Mouse (Mus musculus): ENCODE results near the gene Opcml. TPM values are rescaled to one million over a fixed set of nuclear protein-coding genes. Genes with fewer than 3 reads are reported as not detected.

The Opcml gene
- polyA plus RNA-seq, 1 experiment, result 1.3 TPM

GRCm38 (mm10) chr9:27791639-27791966, 1.0 kb downstream of the Opcml start:
- H3K4me3 ChIP-seq (replicated peaks; ENCODE audit: control insufficient read depth, low read depth, low read length), result no peak overlapping the region
- 5% methylated on average over 12 of the region's 12 CpGs for WGBS
- TF ChIP-seq POLR2A (IDR thresholded peaks at IDR 0.05; ENCODE audit: borderline replicate concordance, control insufficient read depth, low read depth, low read length) (no peak), CTCF (IDR thresholded peaks at IDR 0.05; ENCODE audit: control insufficient read depth, insufficient read depth, low read length) (no peak)
- no peaks in the 10 kb centered on the region for H3K4me1 ChIP-seq (ENCODE audit: control insufficient read depth, insufficient read depth, low read length)
- no peak overlapping the region for H3K27ac ChIP-seq (ENCODE audit: control insufficient read depth, insufficient read depth, low read depth, low read length, poor library complexity)

- no peak for TF ChIP-seq CTCF (IDR thresholded peaks at IDR 0.05; ENCODE audit: control insufficient read depth, insufficient read depth, low read length)
- no peak for TF ChIP-seq POLR2A (IDR thresholded peaks at IDR 0.05; ENCODE audit: borderline replicate concordance, control insufficient read depth, low read depth, low read length)
Measured at GRCm38 (mm10) chr9:27792226-27792625, 1.7 kb downstream of the Opcml start.

GRCm38 (mm10) chr9:27792994-27793393, 2.4 kb downstream of the Opcml start:
- H3K4me3 ChIP-seq (replicated peaks; ENCODE audit: control insufficient read depth, low read depth, low read length), result no peak overlapping the region
- no peak for TF ChIP-seq POLR2A (IDR thresholded peaks at IDR 0.05; ENCODE audit: borderline replicate concordance, control insufficient read depth, low read depth, low read length)
- TF ChIP-seq CTCF (IDR thresholded peaks at IDR 0.05; ENCODE audit: control insufficient read depth, insufficient read depth, low read length), result no peak
- H3K4me1 ChIP-seq (ENCODE audit: control insufficient read depth, insufficient read depth, low read length), result no peaks in the 10 kb centered on the region
- 62% methylated on average over 3 of the region's 3 CpGs for WGBS
- H3K27ac ChIP-seq (ENCODE audit: control insufficient read depth, insufficient read depth, low read depth, low read length, poor library complexity), result no peak overlapping the region

More at GRCm38 (mm10) chr9:27792226-27792625, 1.7 kb downstream of the Opcml start:
- 31% methylated on average over 2 of the region's 2 CpGs for WGBS
- Histone ChIP-seq H3K27ac (ENCODE audit: control insufficient read depth, insufficient read depth, low read depth, low read length, poor library complexity) (no peak overlapping the region), H3K4me3 (replicated peaks; ENCODE audit: control insufficient read depth, low read depth, low read length) (no peak overlapping the region), H3K4me1 (ENCODE audit: control insufficient read depth, insufficient read depth, low read length) (no peaks in the 10 kb centered on the region)

GRCm38 (mm10) chr9:27796535-27796934, 6.0 kb downstream of the Opcml start:
- H3K4me3 ChIP-seq (replicated peaks; ENCODE audit: control insufficient read depth, low read depth, low read length), result no peak overlapping the region
- 84% methylated on average over 1 of the region's 1 CpGs for WGBS
- H3K27ac ChIP-seq (ENCODE audit: control insufficient read depth, insufficient read depth, low read depth, low read length, poor library complexity), result no peak overlapping the region
- TF ChIP-seq CTCF (IDR thresholded peaks at IDR 0.05; ENCODE audit: control insufficient read depth, insufficient read depth, low read length), result no peak
- no peak for TF ChIP-seq POLR2A (IDR thresholded peaks at IDR 0.05; ENCODE audit: borderline replicate concordance, control insufficient read depth, low read depth, low read length)
- H3K4me1 ChIP-seq (ENCODE audit: control insufficient read depth, insufficient read depth, low read length), result no peaks in the 10 kb centered on the region

GRCm38 (mm10) chr9:27800992-27801391, 10.4 kb downstream of the Opcml start:
- WGBS, result 43% methylated on average over 2 of the region's 2 CpGs
- Histone ChIP-seq H3K4me1 (ENCODE audit: control insufficient read depth, insufficient read depth, low read length) (no peaks in the 10 kb centered on the region), H3K4me3 (replicated peaks; ENCODE audit: control insufficient read depth, low read depth, low read length) (no peak overlapping the region), H3K27ac (ENCODE audit: control insufficient read depth, insufficient read depth, low read depth, low read length, poor library complexity) (no peak overlapping the region)
- TF ChIP-seq CTCF (IDR thresholded peaks at IDR 0.05; ENCODE audit: control insufficient read depth, insufficient read depth, low read length) (no peak), POLR2A (IDR thresholded peaks at IDR 0.05; ENCODE audit: borderline replicate concordance, control insufficient read depth, low read depth, low read length) (no peak)

- no peak for TF ChIP-seq POLR2A (IDR thresholded peaks at IDR 0.05; ENCODE audit: borderline replicate concordance, control insufficient read depth, low read depth, low read length)
- no peak for TF ChIP-seq CTCF (IDR thresholded peaks at IDR 0.05; ENCODE audit: control insufficient read depth, insufficient read depth, low read length)
- Histone ChIP-seq H3K4me1 (ENCODE audit: control insufficient read depth, insufficient read depth, low read length) (no peaks in the 10 kb centered on the region), H3K27ac (ENCODE audit: control insufficient read depth, insufficient read depth, low read depth, low read length, poor library complexity) (no peak overlapping the region), H3K4me3 (replicated peaks; ENCODE audit: control insufficient read depth, low read depth, low read length) (no peak overlapping the region)
- 80% methylated on average over 3 of the region's 3 CpGs for WGBS
Measured at GRCm38 (mm10) chr9:27801807-27802206, 11.2 kb downstream of the Opcml start.

- TF ChIP-seq POLR2A (IDR thresholded peaks at IDR 0.05; ENCODE audit: borderline replicate concordance, control insufficient read depth, low read depth, low read length), result no peak
- TF ChIP-seq CTCF (IDR thresholded peaks at IDR 0.05; ENCODE audit: control insufficient read depth, insufficient read depth, low read length), result no peak
Measured at GRCm38 (mm10) chr9:27802379-27802778, 11.8 kb downstream of the Opcml start.

GRCm38 (mm10) chr9:27804461-27804860, 13.9 kb downstream of the Opcml start:
- H3K4me1 ChIP-seq (ENCODE audit: control insufficient read depth, insufficient read depth, low read length), result no peaks in the 10 kb centered on the region
- 88% methylated on average over 3 of the region's 3 CpGs for WGBS
- TF ChIP-seq POLR2A (IDR thresholded peaks at IDR 0.05; ENCODE audit: borderline replicate concordance, control insufficient read depth, low read depth, low read length) (no peak), CTCF (IDR thresholded peaks at IDR 0.05; ENCODE audit: control insufficient read depth, insufficient read depth, low read length) (no peak)
- no peak overlapping the region for H3K27ac ChIP-seq (ENCODE audit: control insufficient read depth, insufficient read depth, low read depth, low read length, poor library complexity)
- H3K4me3 ChIP-seq (replicated peaks; ENCODE audit: control insufficient read depth, low read depth, low read length), result no peak overlapping the region

More at GRCm38 (mm10) chr9:27802379-27802778, 11.8 kb downstream of the Opcml start:
- H3K4me3 ChIP-seq (replicated peaks; ENCODE audit: control insufficient read depth, low read depth, low read length), result no peak overlapping the region
- no peak overlapping the region for H3K27ac ChIP-seq (ENCODE audit: control insufficient read depth, insufficient read depth, low read depth, low read length, poor library complexity)
- no peaks in the 10 kb centered on the region for H3K4me1 ChIP-seq (ENCODE audit: control insufficient read depth, insufficient read depth, low read length)

GRCm38 (mm10) chr9:27809741-27810140, 19.2 kb downstream of the Opcml start:
- TF ChIP-seq CTCF (IDR thresholded peaks at IDR 0.05; ENCODE audit: control insufficient read depth, insufficient read depth, low read length) (no peak), POLR2A (IDR thresholded peaks at IDR 0.05; ENCODE audit: borderline replicate concordance, control insufficient read depth, low read depth, low read length) (no peak)
- Histone ChIP-seq H3K4me3 (replicated peaks; ENCODE audit: control insufficient read depth, low read depth, low read length) (no peak overlapping the region), H3K27ac (ENCODE audit: control insufficient read depth, insufficient read depth, low read depth, low read length, poor library complexity) (no peak overlapping the region), H3K4me1 (ENCODE audit: control insufficient read depth, insufficient read depth, low read length) (no peaks in the 10 kb centered on the region)
- 85% methylated on average over 8 of the region's 8 CpGs for WGBS
